Mouse (Mus musculus): ENCODE results near the gene Sptlc3. TPM values are rescaled to one million over a fixed set of nuclear protein-coding genes. Genes with fewer than 3 reads are reported as not detected.

The Sptlc3 gene
- not detected in 2 replicates for total RNA-seq (2017)

DNA sequence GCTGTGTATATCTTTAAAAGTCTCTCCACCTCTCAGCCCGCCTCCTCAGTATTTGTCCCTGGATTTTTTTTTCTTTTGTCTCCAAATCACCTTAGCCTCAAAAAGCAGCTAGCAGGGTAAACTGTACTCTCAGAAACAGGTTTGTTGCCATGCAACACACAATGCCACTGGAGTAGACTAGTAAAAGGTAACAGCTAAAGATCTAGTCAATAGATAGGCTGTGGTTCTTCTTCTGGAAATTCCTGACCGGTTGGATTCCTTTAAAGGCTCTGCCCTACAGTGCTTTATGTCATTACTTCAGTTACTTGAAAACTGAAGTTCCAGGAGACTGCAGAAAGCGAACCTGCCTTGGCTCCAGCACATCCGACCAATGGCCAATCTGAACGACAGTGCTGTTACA, at the start of gene Sptlc3:
TSS of gene Sptlc3 (plus strand) at position 78 of the 400 bp plus-strand sequence.
- ATAC-seq (replicated peaks; ENCODE audit: low read depth, poor library complexity, severe bottlenecking), result no peak

- ATAC-seq (replicated peaks; ENCODE audit: low read depth, poor library complexity, severe bottlenecking), result no peak
Observed at GRCm38 (mm10) chr2:139467726-139468125, 26.0 kb upstream of the Sptlc3 start.

DNA sequence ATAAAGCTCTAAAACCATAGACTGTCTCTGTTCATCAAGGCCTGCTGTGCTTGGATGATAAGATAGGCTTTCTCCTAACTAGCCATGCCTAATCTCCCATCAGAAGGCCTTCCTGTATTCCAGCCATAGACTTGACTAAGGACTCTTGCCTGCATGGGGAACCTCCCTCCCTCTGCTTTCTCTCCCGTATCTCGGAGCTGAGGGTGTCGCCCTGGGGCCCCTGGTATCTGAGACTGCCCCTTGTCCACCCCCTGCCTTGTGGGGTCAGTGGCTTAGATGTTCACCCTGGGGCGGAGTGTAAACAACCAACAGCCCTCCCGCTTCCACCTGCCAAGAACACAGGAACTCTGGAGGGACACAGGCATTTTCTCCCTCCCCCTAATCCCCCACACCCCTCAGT, 5.0 kb upstream of the Sptlc3 start:
- ATAC-seq (replicated peaks; ENCODE audit: low read depth, poor library complexity, severe bottlenecking), result no peak

GRCm38 (mm10) chr2:139494629-139495028, 916 bp downstream of the Sptlc3 start:
- no peak for ATAC-seq (replicated peaks; ENCODE audit: low read depth, poor library complexity, severe bottlenecking)

GRCm38 (mm10) chr2:139561966-139562505, 68.3 kb downstream of the Sptlc3 start:
- no peak for ATAC-seq (replicated peaks; ENCODE audit: low read depth, poor library complexity, severe bottlenecking)

DNA sequence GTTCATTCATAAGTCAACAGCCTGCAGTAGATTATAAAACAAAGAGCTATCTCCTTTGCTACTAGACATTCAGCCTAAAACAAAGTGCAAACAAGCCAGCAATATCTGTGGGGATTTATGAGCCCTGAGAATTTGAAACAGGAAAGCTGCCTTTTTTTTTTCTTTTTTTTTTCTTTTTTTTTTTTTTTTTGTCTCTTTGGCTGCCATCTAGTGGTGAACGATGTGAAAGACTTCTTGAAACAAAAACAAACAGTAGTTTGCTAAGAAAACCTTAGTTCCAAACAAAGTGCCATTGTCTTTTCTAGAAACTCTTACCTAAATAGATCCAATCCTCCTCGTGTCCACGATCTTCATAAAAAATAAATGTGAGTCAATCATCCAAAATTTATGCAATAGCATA, 85.6 kb downstream of the Sptlc3 start:
- no peak for ATAC-seq (replicated peaks; ENCODE audit: low read depth, poor library complexity, severe bottlenecking)

GRCm38 (mm10) chr2:139582766-139583165, 89.1 kb downstream of the Sptlc3 start:
- no peak for ATAC-seq (replicated peaks; ENCODE audit: low read depth, poor library complexity, severe bottlenecking)

GRCm38 (mm10) chr2:139587660-139588200, 94.0 kb downstream of the Sptlc3 start:
- ATAC-seq (replicated peaks; ENCODE audit: low read depth, poor library complexity, severe bottlenecking), result no peak

GRCm38 (mm10) chr2:139589905-139590304, 96.2 kb downstream of the Sptlc3 start:
- peak; percentile 81 for ATAC-seq (replicated peaks; ENCODE audit: low read depth, poor library complexity, severe bottlenecking)

DNA sequence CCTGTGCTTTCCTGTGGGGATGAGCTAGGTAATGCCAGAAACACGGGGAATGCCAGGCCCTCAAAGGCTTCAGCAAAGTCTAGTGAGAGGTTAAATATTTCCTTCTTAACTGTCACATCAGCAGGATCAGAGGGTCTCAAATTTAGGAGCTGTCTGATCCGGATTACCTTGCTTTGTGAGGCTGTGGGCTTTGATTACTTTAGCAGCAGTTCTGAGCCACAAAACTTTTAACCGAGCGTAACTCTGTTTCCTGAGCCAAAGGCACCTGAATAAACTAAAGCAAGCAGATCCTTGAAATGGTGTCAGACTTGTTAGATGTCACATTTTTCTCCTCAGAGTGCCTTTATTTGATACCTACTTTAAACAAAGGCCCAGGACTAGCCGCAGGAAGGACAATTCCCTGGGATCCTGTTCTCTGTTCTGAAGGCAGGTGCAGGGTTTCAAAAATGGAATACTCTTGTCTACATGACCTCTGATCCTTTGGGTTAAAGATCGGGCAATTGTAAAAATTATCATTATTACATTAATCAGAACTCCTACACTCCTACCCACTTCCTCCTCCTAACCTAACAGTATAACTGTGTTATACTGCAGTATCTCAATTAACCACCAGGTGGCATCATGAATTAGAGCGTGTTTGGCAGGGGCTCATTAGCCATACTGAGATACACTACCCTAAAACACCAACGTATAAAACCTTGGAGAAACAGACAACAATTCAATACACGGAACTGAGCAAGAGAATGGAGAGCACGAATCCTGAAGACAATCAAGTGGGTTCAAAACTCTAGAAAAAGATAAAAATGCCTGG, 97.4 kb downstream of the Sptlc3 start:
- ATAC-seq (replicated peaks; ENCODE audit: low read depth, poor library complexity, severe bottlenecking), result peak; percentile 97

DNA sequence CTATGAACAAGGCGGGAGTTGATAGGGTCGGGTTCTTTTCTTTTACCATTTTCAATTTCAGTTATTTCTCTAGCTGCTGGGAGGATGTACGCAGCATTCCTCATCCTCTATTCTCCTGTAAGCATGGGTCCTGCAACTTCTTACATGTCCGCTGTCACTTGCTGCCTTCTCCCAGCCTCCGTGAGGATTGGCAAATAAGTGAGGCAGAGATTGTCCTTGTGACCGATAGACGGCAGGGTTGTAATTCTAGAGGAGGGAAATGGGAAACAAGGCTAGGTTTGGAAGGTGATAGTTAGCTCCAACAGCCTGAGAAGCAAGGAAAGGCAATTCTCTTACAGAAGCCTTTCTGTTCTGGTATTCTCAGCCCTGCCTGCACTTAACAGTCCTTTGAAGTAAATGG, 98.4 kb downstream of the Sptlc3 start:
- ATAC-seq (replicated peaks; ENCODE audit: low read depth, poor library complexity, severe bottlenecking), result no peak

DNA sequence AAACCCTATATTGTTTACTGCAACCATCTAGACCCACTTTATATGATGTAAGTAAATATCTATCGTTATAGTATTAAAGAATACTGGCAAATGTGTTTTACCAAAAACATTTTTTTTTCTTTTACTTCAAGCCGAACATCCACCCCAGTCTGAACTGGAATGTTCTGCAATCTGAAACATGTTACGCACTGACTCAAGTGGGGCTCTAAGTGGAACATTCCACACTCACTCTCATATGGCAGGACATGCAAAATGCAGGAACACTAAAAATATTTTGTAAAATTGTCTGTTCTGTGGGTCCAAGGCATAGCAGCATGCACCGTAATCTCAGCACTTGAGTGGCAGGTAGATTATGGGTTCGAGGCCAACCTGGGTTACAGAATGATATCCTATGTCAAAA, 103.5 kb downstream of the Sptlc3 start:
- ATAC-seq (replicated peaks; ENCODE audit: low read depth, poor library complexity, severe bottlenecking), result no peak

- no peak for ATAC-seq (replicated peaks; ENCODE audit: low read depth, poor library complexity, severe bottlenecking)
Observed at GRCm38 (mm10) chr2:139601543-139602194, 108.0 kb downstream of the Sptlc3 start.

GRCm38 (mm10) chr2:139608167-139608566, 114.5 kb downstream of the Sptlc3 start:
- no peak for ATAC-seq (replicated peaks; ENCODE audit: low read depth, poor library complexity, severe bottlenecking)

- ATAC-seq (replicated peaks; ENCODE audit: low read depth, poor library complexity, severe bottlenecking), result no peak
Observed at GRCm38 (mm10) chr2:139608810-139609209, 115.1 kb downstream of the Sptlc3 start.

DNA sequence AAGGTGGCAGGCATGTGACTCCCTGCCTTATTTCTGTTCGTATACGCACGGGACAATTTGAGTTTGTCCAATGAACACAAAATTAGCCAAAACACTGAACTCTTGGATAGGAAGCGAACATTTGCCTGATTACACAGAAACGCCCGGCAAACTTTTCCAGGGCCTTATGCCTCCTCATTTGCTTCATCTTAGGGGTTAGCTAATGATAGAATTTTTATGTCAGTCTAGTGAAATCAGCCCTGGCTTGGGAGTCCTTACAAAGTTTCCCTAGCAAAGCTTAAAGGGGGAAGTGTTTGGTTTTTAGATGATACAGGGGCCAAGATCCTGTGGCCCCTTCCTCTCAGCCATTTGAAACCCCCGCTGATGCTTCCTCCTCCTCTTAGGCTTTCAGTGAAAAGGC, 115.5 kb downstream of the Sptlc3 start:
- no peak for ATAC-seq (replicated peaks; ENCODE audit: low read depth, poor library complexity, severe bottlenecking)

DNA sequence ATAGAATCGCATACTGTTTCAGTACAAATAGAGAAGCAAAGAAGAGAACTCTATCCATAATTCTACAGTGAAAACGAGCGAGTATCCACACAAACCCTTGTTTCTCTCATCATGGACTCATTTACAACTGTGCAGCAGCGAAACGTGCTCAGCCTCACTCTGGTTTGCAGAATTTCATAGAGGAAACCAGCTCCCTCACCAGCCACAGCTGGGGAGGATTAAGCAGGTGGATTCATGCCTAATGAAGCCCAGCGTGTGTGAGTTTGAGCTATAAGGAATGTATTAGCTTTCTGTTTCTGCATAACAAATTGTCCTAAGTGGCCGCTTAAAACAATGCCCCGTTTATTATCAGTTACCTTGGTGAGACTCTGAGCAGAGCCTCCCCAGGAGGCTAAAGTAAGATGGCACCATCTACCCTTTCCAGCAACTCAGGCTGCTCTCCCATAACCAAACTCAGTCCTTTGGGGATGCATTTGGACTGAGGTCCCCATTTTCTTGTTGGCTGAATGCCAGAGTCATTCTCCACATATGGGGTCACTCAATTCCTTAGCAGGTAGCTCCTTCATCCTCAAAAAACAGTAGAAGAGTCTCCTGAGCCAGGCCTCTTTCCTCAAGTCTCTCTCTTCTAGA, 116.1 kb downstream of the Sptlc3 start:
- ATAC-seq (replicated peaks; ENCODE audit: low read depth, poor library complexity, severe bottlenecking), result no peak

- ATAC-seq (replicated peaks; ENCODE audit: low read depth, poor library complexity, severe bottlenecking), result no peak
Observed at GRCm38 (mm10) chr2:139612410-139613107, 118.8 kb downstream of the Sptlc3 start.

GRCm38 (mm10) chr2:139626496-139626895, 132.8 kb downstream of the Sptlc3 start:
- ATAC-seq (replicated peaks; ENCODE audit: low read depth, poor library complexity, severe bottlenecking), result no peak

GRCm38 (mm10) chr2:139628731-139629130, 135.0 kb downstream of the Sptlc3 start:
- 0 out of 2 replicates have a peak, but pooled peaks have one; percentile 36 for ATAC-seq (replicated peaks; ENCODE audit: low read depth, poor library complexity, severe bottlenecking)
